Mouse (Mus musculus) inflammation-experienced regulatory T-cells, adult 6 months (primary cell): ENCODE measurements at regions not wholly inside any gene's neighbourhood (a gene's known extent, or its start where the extent isn't known, plus 50 kb on each side); places are given as distances from the start of the nearest gene placed in this dataset.
A peak's percentile ranks its signal among the peaks of the same experiment; 100 is the strongest.

Source experiments
- ATAC-seq: one replicate; pipeline ENCODE4 v1.8.0; 2017

DNA sequence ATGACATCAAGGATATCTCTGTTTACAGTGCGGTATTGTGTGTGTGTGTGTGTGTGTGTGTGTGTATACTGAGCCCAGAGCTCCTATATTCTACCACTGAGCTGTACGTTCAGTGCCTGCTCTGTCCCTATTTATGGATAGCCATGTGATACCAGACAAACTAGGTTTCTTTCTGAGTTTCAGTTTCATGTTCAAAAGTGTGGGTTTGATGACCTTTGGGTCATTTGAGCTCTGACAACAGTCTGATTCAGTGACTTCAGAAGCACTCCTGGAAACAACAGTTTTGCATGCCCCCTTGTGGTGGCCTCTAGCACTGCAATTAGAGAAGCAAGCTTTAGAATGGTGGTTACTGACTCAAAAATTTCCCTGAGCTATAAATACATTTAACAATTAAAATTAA lies 50.9 kb upstream of the Tent2 start:
- peak; percentile 91 for ATAC-seq

GRCm38 (mm10) chr13:93248711-93249110 lies 50.7 kb upstream of the Homer1 start:
- ATAC-seq: no peak
